Mouse (Mus musculus) heart, postnatal 4 days (tissue): ENCODE results near the gene Fn3k. TPM values are rescaled to one million over a fixed set of nuclear protein-coding genes. Genes with fewer than 3 reads are reported as not detected.

Experiments
- DNase-seq: peaks from one replicate; pipeline ENCODE4 v3.0.0; 2021
- total RNA-seq, 2 experiments: library from RNA; stranded (reverse); gene quantifications; 2 replicates each; pipeline ENCODE4 v1.2.3; 2021

The Fn3k gene
- total RNA-seq = 10 to 100 TPM; 13.7 to 14.6 TPM

DNA sequence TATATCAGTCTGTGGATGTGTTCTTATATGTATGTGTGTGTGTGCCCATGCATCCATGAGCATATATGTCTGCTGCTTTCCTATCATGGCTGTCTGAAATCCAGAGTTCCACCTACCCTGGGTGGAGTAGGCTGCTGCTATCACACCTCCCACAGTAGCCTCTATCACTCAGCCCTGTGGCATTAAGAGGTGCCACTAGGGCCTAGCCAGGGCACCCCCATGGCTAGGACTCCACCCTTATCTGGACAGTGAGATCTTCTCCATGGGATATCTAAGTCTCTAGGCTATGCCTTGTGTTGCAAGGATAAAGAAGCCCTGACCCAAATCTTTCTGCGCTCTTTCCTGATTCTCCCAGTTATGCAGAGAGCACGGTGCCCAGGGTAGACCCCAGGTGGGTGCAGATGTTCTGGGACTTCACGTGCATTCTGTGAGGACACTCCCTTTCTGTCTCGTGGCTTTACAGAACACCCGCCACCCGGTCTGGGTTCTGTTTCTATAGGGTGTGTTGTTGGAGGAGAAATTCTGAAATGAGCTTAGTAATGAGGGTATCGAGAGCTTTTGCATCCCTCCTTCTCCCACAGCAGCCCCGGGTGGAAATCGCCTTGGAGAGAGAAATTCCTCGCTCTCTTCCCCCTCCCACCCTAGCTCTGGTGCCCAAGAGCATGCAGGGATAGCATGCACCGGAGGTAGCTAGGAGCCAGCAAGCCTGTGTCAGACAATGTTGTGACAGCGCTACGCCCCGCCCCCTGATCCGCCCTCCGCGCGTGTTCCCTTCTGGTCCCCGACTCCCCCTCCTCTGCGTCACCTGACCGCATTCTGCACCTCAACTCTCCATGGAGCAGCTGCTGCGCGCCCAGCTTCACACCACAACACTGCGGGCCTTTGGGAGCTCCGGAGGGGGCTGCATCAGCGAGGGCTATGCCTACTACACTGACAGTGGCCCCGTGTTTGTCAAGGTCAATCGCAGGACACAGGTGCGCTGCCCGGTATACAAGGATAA, at the start of gene Fn3k:
TSS of gene Fn3k (plus strand) at position 758 of the 1,000 bp plus-strand sequence.
- peak; percentile 88 for DNase-seq

DNA sequence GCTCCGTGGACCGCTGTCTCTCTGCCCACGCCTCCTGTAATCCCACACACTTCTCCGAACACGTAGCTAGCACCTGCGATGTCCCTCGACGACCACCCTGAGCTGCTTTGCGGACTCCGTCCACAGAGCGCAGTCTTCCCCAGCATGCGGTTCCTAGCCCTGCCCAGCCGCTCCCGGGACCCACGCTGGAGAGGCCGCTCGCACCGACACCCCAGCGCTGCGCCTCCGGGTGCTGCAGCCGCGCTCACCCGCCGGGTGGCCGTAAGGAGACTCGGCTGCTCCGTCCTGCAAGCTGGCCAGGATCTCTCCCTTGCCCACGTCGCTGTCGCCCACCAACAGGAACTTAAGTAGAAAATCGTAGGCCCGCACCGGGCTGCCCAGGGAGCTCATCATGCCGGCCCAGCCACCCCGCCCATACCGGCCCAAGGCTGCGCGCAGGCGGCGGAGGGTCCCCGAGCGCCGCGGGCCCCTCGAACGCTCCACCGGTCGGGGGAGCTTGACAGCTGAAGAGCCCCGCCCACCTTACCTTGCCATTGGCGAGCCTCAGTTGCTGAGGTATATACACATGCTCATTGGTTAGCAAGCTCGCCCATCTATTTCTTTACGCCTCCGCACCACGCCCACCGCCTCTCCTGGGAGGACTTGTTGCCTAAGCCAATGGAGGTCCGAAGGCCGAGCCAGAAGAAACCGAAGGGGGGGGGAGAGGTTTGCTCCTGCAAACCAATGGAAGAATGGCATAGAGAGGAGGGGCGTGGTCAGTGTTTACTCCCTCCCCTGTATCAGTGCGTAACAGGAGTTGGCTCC, 46.8 kb upstream of the Fn3k start, which contains the start of gene Rab40b:
TSS of gene Rab40b (minus strand) at position 502 of the 804 bp plus-strand sequence.
- peak; percentile 94 for DNase-seq

DNA sequence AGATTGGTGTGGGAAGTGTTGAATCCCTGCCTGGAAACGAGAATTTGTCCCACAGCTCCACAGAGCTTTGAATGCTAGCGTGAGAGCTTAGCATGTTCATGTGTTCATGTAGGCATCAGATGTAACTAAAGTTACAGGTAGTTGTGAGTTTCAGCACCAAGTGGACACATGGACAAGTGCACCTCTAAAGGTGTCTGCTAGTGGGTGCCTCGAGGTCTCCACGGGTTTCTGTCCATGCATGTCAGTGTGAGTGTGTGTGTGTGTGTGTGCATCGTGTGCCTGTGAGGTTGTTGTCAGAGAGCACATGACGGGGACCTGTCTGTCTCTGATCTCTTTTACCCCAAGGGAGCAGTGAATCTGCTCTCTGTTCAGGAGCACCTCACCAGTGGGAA, 46.2 kb upstream of the Fn3k start:
- DNase-seq = no peak

DNA sequence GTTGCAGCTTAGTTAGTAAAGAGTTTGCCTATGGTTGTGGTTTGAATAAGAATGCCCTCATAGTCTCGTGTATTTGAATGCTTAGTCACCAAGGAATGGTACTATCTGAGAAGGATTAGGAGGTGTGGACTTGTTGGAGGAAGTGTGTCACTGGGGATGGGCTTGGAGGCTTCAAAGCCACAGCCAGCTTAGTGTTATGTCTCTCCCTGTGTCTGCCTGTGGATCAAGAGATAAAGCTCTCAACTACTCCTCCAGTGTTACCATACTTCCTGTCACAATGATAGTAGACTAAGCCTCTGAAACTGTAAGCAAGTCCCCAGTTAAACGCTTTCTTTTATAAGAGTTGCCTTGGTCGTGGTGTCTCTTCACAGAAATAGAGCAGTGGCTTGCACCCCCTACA, 43.9 kb upstream of the Fn3k start:
- no peak for DNase-seq

DNA sequence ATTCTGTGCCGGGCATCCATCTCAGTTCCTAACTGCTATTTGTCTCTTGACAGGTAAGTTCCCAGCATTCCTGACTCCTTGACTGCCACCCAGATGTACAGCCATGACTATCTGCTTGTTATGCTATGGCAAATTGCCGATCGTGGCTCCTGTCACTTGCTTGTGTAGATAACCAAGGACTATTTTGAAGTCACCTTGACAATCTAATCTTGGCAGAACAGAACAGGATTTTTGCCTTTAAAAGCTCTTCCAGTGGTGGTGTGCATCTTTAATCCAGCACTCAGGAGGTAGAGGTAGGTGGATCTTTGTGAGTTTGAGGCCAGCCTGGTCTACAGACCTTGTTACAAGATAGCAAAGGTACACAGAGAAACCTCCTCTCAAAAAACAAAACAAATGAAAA, 42.3 kb upstream of the Fn3k start:
- no peak for DNase-seq

DNA sequence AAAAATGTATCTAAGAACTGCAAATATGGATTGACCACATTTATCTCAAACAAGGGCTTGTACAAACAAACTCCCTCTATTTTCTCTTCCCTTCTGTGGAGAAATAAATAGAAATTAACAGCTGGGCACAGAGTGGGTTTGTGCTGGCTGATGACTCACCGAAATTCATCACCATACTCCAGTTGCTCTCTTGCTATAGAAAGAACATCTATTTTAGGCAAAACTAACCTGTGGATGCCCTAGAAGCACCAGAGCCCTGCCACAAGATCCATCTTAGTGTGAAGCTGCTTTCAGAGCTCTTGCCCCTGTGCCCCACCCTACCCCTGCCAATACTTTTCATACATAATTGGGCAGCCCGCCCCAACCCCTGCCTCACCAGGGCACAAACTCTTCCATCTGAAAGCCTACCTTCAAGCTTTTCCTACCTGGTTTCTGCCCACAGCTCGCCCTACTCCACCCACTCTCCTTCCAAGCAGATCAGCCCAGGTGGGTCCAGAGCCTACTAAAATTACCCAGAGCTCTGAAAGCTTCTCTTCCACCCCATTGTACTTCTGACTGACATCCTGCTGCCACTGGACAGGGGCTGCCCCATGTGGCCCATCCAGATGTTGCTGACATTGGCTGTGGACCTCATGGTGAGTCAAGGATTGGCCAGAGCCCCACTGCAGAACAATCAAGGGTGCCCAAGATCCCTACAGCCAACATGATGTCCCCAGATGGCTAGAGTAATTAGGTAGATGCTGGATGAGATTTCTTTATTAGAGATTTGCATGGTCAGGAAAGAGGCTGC, 27.2 kb upstream of the Fn3k start:
- DNase-seq = no peak

DNA sequence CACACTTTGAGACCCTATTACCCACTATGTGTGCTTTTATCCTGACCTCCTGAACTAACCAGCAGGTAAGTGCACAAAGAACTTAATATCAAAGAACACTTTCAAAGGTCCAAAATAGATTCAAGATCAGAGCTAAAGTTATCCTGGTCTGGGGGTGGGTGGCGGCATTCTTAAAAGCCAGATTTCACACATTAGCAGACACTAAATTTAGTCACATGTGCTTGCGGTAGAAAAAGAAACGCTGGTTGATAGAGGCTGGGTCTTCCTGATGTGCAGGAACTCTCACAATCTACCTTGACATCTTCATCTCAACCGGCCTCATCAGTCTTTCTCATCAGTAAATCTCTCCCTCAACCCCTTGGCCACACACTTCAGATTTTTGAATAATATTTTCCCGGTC, 20.0 kb upstream of the Fn3k start:
- no peak for DNase-seq

DNA sequence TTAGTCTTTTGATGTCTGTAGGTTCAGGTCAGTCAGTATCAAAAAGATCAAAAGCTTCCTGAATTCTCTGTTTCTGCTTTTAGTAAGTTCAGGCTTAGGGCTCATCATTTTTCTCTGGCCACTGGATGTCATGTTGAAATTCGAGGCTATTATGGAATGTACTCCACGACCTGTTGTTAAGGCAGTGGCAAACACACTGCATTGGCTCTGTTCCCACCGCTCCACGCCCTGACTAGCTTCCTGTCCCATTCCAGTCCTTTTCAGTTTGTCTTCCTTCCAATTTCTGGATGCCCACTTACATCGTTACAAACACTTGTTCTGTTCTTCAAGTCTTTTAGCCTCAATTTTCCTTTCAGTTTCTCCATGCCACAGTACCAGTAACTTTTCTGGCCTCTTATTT, 19.4 kb upstream of the Fn3k start:
- DNase-seq = peak; percentile 17

DNA sequence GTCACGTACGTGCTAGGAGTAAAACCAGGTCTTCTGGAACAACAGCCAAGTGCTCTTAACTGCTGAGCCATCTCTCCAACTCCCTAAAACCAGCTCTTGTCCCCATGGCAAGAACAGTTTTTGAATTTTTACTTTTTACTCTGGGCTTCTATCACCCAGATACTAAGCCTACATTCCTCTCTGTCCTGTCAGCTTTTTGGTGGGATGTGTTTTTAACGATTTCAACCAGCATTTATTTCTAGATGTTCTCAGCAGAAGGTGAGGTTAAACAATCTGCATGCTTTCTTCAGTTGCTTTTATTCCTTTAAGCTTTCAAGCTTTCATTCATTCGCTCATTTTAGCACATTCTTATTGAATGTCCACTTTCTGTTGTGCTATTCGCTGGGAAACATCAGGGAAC, 16.7 kb upstream of the Fn3k start:
- DNase-seq = no peak

DNA sequence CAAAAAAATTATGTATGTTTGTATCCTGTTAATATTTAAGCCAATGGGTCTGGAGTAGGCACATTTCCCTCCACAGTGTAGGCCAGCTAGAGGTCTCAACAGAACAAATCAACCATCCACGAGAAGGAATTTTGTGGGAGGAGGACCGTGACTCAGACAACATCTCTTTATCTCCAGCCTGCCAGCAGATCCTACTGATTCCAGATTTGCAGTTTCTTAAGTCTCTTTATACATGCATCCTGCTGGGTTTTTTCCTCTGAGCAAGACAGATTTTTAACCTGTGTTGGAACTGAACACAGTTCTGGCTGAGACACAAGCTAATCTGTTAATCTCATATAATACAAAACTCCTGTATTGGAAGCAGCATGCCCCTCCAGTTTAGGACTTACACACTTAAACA, 15.8 kb upstream of the Fn3k start:
- no peak for DNase-seq

DNA sequence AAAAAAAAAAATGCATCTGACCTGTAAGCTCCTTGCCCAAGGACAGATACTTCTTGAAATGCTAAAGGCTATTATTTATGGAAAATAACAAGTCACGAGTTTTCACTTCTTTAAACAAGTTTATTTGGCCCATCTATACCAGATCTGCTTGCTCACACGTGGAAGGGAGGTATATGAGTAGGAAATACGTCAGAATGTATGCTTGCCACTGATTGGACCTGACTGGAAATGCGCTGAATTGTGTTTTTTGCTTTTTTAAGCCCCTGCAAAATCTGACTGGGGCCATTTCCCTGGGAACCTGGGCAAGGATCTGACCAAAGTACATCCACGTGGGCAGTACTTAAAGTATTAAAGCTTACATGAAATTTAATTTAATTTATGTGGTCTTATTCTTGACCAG, 14.3 kb upstream of the Fn3k start:
- no peak for DNase-seq

DNA sequence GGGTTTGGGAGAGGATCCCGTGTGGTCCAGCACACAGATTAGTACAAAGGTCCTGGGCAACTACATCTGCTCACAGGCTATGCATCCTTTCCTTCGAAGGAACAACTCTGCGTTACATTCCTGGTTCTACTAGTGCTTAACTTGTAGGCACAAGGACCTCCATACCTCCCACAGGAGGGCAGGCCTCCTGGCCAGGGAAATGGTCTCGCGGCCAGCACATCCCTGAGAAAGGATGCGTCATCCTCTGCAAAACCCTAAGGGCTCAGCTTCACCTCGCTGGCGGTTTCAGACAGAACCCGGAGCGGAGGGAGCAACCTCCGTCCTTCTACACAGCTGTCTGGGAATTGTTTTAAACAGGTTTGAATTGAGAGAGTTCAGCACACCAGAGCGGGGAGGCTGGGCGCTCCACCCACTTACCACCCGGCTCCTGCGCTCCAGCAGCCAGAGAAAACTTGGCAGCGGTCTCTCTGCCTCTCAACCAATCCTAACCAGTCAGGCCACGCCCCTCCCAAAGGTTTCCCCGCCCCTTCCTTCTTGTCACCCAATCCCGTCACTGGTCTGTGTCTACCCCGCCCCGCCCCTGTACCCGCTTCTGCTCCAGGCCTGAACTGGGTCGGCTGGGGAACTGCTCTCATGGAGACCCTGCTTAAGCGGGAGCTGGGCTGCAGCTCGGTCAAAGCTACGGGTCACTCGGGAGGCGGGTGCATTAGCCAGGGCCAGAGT, 13.7 kb upstream of the Fn3k start, which contains the start of gene Fn3krp:
TSS of gene Fn3krp (plus strand) at position 572 of the 723 bp plus-strand sequence.
- DNase-seq = peak; percentile 100

DNA sequence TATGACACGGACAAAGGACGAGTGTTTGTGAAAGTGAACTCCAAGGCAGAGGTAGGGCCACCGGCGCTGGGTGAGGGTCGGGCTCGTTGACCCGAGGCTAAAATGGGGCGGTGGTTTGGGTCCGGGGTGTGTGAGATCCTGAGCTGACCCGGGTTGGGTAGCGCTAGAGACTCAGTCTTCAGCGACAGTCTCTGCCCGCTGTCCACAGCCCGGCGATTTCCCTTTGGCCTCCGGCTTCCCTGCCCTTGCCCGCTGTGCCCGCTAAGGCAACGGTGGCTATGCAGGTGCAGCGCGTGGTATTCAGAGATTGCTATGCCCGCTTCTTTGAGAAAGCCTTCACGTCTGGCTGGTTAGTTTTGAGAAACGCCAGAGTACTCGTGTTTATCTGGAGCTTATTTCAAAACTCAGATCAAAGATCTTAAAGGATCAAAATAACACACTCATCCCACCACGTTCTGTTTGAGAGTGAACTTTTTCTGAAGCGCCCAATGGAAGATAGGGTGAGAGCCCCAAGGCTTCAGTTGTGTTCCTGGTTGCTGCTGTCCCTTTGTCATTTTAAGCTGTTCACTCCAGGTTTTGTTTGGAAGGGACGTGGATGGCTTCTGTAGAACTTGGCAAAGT, 13.1 kb upstream of the Fn3k start:
- DNase-seq = no peak

DNA sequence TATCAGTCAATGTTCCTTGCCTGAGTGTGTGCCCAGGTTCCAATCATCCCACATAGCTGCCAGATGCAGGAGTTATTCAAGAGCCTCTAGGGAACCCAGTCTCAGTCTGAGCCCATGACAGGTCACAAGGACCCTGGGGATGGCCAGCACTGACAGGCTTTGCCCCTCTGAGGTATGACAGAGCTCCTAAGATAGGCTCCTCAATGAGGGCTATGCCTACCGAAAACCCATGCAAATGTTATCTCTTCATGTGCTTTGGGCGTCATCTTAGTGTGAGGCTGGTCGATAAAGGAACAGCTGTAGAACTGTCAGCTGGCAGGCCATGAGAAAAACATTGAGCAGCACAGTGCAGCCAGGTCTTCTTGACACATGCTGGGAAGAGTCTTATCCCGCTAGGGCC, 1.3 kb upstream of the Fn3k start:
- no peak for DNase-seq

DNA sequence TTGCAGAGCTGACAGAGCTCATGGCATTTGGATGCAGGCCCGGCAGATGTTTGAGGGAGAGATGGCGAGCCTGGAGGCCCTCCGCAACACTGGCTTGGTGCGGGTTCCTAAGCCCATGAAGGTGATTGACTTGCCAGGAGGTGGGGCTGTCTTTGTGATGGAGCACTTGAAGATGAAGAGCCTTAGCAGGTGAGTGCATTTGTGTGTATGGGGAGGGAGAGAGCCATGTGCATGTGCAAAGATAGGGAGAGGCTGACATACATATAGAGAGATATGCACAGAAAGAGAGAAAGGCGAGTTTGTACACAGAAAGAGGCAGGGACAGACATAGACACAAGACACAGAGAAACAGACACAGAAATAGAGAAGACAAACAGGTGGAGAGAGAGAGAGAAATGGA, 2.5 kb downstream of the Fn3k start:
- no peak for DNase-seq

DNA sequence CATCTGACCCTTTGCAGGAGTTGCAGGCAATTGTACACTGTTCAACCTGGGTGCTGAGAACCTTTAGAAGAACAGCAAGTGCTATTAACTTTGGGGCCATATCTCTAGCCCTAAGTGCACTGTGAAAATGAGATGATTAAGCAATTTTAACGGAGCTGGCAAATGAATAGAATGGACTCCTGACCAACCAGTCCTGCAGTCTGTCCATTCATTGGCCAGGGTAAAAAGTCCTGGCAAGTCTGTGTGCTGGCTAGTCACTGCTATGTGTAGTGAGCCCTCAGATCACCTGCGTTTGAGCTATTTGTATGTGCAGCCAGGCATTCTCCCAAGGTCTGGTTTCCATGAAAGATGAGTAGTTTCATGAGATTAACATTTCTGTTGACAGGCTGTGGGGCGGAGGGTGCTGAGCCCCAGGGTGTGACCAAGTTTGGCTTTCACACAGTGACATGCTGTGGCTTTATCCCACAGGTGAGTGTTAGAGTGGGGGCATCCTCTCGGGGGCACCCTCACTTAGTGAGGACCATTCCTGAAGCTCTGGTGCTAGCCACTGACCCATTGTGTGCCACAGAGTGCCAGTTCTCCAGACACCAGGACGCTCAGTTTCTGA, 5.1 kb downstream of the Fn3k start:
- DNase-seq = no peak

DNA sequence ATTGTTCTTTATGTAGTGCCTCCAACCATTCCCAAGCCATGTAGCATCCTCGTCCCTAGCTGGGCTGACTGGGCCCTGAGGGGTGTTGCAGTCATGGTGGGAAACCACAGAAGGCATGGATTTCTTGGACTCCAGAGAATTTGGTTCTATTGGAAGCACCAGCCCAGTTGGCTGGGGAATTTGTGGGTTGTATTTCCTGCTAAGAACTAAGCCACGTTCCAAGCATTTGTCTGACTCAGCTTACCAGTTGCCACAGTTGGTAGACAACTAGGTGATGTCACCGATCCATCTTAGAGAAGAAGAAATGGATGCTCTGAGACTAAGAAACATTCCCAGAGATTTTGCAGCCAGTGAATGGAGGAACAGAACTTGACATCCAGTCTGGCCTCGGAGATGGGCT, 6.9 kb downstream of the Fn3k start:
- DNase-seq = no peak

DNA sequence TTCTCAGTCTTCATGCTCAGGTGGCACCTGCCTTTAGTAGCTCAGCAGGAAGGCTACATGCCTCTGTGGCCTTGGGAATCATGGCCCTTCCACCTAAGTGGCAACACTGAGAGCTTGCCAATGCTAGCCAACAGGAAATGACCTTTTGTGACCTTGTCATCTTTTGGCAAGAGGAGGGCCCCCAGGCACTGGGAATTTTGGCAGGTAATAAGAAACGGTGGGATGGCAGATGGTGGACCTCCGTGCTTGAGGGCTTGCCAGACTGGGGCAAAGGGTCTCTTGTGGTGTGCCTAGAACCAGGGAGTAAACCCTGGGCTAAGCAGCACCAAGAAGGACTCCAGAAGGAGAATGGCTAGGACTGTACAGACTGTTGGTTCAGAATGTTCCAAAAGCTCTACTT, 7.4 kb downstream of the Fn3k start:
- DNase-seq = no peak

DNA sequence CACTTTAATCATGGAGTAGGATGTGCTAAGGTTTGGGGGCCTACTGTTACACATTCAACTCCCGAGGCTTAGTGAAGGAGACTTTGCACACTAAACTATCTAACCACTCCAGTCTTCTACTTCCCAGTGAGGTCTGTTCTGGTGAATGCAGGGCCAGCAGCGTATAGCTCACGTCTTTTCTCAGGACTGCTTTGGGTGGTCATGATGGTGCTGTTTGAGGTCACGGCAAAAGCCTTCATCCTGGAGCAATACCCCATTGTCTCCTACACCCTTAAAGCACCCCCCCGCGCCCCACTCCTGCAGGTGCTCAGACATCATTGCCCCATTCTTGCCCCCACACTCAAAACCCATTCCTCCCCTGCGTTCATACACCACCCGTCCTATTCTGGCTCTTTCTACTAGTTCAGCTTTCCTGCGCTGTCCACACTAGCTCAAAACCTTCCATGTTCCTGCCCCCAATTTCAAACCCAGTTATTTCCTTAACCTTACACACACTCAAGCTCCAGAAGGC, 16.6 kb downstream of the Fn3k start:
- no peak for DNase-seq

DNA sequence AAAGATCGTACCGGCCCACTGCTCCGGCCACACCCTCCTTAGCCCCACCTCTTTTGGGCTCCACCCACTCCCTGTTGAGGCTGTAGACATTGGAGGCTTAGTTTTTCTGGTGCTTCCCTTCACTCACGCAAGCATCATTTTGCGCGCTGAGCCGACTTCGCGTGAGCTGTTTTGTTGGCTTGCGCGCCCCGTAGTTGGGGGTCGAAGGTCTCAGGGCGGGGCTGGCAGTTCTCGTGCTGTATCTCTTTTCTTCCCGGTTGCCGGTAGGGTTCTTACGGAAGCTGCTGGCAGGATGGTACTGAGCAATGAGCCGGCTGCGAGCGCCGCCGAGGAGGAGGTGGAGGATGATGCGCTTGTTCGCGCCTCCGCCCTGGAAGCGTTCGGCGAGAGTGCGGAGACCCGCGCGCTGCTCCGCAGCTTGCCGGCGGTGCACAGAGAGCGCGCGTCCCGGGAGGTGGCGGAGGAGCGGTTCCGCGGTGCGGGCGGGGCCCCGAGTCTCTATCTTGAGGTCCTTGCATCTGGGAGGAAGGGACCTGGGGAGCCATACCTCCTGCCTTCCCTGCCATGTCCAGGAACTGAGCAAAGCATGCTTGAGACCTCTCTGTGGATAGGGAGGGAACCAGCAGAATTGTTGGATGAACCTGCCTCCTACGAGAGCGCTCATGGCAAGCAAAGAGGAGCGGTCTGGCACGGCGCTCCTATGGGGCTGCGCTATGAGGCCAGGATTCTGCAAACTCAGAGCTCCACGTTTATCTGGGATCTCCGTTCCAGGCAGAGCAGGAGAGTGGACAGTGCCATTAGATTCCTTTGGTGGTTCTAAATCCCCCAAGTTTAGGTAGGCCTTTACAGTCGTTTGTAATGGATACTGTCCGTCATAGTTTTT, 17.3 kb downstream of the Fn3k start, which contains the start of gene Tbcd:
TSS of gene Tbcd (plus strand) at position 197 of the 883 bp plus-strand sequence.
- DNase-seq = peak; percentile 96
